Mouse (Mus musculus) cerebellum, adult 2 months (tissue): Measurements from ENCODE around the gene Aldh3b3.

Source experiments
- CTCF ChIP-seq: fragments of 200-500 bp; IDR thresholded peaks from 2 replicates; pipeline ENCODE4 v1.5.1; 2011; ENCODE audit warnings: low read depth, mild to moderate bottlenecking, control low read depth, low read length, moderate library complexity, borderline replicate concordance; ENCODE audit not compliant: insufficient read depth
- POLR2A ChIP-seq: fragments of 200-500 bp; IDR thresholded peaks from 2 replicates; pipeline ENCODE4 v1.6.1; 2011; ENCODE audit warnings: low read length, control low read depth, borderline replicate concordance; ENCODE audit not compliant: insufficient read depth

DNA sequence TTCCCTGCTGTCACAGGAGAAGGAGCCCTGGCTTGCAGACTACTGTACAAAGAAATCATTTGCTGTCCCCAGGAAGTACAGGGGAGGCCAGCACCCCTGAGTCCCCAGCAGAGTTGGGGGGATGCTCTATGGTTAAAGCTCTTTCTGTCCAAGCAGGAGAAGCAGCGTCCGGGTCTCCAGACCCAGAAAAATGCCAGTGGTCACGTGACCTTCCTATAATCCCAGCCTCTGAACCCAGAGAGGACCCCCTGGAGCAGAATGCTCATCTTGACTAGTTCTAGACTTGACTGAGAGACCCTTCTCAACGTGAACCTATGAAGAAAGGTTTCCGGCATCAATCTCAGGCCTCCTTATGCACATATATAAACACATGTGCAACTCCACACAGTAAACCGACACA lies 32.6 kb upstream of the Aldh3b3 start:
- TF ChIP-seq CTCF: no peak
- TF ChIP-seq POLR2A: no peak
